Mouse (Mus musculus) erythroblast, embryonic 14.5 days (primary cell): Measurements from ENCODE around the gene Rsrc2. TPM values are rescaled to one million over a fixed set of nuclear protein-coding genes. Genes with fewer than 3 reads are reported as not detected.
"Not testable (repeated sequence)": the region's sequence is repeated elsewhere in the genome, so short reads cannot be mapped to it uniquely, and the experiment has no call there.

Experiments
- H3K27me3 ChIP-seq: 2 replicates; pipeline ENCODE4 v1.6.1; 2012; ENCODE audit warnings: inconsistent platforms; ENCODE audit not compliant: control insufficient read depth
- H3K36me3 ChIP-seq: 2 replicates; pipeline ENCODE4 v1.6.1; 2012; ENCODE audit warnings: mild to moderate bottlenecking, inconsistent platforms; ENCODE audit not compliant: control insufficient read depth
- H3K4me1 ChIP-seq: 2 replicates; pipeline ENCODE4 v1.6.1; 2012; ENCODE audit warnings: inconsistent platforms; ENCODE audit not compliant: control insufficient read depth
- H3K4me3 ChIP-seq: replicated peaks from 2 replicates; pipeline ENCODE3; 2012; ENCODE audit warnings: moderate library complexity, mild to moderate bottlenecking, inconsistent platforms
- H3K9me3 ChIP-seq: 2 replicates; pipeline ENCODE4 v1.6.1; 2012; ENCODE audit warnings: low read length, inconsistent platforms, mixed read lengths; ENCODE audit not compliant: control insufficient read depth
- GATA1 ChIP-seq: IDR thresholded peaks from 2 replicates; pipeline ENCODE4 v1.6.1; 2012; ENCODE audit warnings: low read length, inconsistent platforms, mixed read lengths
- TAL1 ChIP-seq: IDR thresholded peaks from 3 replicates; pipeline ENCODE4 v1.6.1; 2012; ENCODE audit warnings: low read length, inconsistent platforms, mixed read lengths
- polyA plus RNA-seq: library from polyadenylated mRNA; stranded (reverse); fragments of >175 nt; gene quantifications from 2 replicates; pipeline ENCODE4 v1.2.3, GENCODE M21; 2012

The Rsrc2 gene
- polyA plus RNA-seq, 1 experiment: 1.4 TPM

DNA sequence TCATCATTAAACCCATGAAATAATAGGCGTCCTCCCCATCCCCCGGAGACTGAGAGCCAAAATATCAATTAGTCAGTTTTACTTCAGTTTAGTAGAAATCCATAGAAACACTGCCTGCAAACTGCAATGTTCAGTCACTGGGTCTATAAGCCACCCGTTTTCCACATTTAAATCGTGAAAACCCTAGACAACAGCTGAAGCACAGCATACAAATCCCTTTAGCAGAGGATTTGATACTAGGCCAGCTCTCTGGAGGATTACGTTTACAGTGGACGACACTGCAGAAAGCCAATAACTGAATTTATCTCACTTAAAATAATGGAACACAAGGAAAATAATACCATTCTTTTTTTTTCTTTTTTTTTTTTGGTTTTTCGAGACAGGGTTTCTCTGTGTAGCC is 1.6 kb downstream of the Rsrc2 start:
- Histone ChIP-seq H3K9me3 (no peaks in the 10 kb centered on the region), H3K27me3 (no peaks in the 10 kb centered on the region), H3K4me3 (peak overlapping the region; percentile 68), H3K36me3 (peaks cover 70% of the 10 kb centered on the region), H3K4me1 (peaks cover 49% of the 10 kb centered on the region)
- no peak for TF ChIP-seq TAL1
- TF ChIP-seq GATA1: no peak

DNA sequence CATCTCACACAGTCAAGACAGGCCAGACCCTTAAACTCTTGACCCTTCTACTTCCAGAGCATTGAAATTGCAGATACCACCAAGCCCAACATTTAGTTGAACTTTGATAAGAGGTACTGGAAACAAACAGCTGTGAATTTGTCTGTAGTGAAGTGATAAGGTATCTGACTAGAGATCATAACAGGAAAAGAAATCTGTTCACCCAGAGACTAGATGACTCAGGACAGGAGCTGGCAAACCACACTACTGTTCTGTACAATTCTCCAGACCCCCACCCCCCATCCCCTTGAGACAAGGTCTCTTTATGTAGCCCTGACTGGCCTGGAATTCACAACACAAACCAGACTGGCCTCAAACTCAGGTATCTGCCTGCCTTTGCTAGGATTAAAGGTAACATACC is 3.0 kb downstream of the Rsrc2 start:
- Histone ChIP-seq H3K4me3 (peak overlapping the region; percentile 68), H3K27me3 (no peaks in the 10 kb centered on the region), H3K36me3 (peaks cover 69% of the 10 kb centered on the region), H3K9me3 (no peaks in the 10 kb centered on the region), H3K4me1 (peaks cover 35% of the 10 kb centered on the region)
- TF ChIP-seq TAL1: no peak
- no peak for TF ChIP-seq GATA1

- Histone ChIP-seq H3K36me3 (peaks cover 83% of the 10 kb centered on the region), H3K4me3 (no peak overlapping the region)
- TF ChIP-seq TAL1: no peak
- TF ChIP-seq GATA1: no peak
These were observed 4.9 kb downstream of the Rsrc2 start for GRCm38 (mm10) chr5:123744358-123744757.

DNA sequence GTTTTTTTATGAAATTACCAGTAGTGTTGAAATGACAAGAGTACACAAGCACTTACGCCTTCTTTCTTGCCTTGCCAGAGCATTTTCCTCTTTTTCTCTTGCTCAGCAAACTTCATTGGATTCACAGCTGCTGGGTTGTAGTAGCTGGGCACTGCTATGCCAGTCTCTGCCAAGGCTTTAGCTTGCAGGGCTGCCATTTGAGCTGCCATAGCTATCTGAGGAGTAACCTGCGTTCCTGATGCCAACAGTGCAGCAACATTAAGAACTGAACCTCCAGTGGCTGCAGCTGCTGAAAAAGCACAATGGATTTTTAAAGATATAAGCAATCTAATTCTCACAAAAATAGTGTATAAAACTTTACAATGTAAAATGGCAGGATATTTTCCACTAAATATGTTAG is 18.2 kb downstream of the Rsrc2 start:
- Histone ChIP-seq H3K27me3 (no peaks in the 10 kb centered on the region), H3K4me1 (no peaks in the 10 kb centered on the region), H3K4me3 (no peak overlapping the region), H3K9me3 (no peaks in the 10 kb centered on the region), H3K36me3 (peaks cover 93% of the 10 kb centered on the region)
- no peak for TF ChIP-seq GATA1
- TF ChIP-seq TAL1: no peak

More at GRCm38 (mm10) chr5:123744358-123744757, 4.9 kb downstream of the Rsrc2 start:
- H3K9me3 ChIP-seq: no peaks in the 10 kb centered on the region
- H3K4me1 ChIP-seq: peaks cover 24% of the 10 kb centered on the region
- H3K27me3 ChIP-seq: no peaks in the 10 kb centered on the region

- H3K4me3 ChIP-seq, H3K27me3 ChIP-seq, H3K9me3 ChIP-seq: not testable (repeated sequence)
- H3K36me3 ChIP-seq: peaks cover 24% of the 10 kb centered on the region
- H3K4me1 ChIP-seq: peaks cover 14% of the 10 kb centered on the region
These were observed 25.4 kb downstream of the Rsrc2 start for GRCm38 (mm10) chr5:123723816-123724215.

GRCm38 (mm10) chr5:123720328-123721311 is 28.6 kb downstream of the Rsrc2 start, which contains the start of gene Zcchc8:
Gene Zcchc8 (minus strand): TSS chr5:123721100.
- no peak for TF ChIP-seq TAL1
- TF ChIP-seq GATA1: no peak
- peaks cover 35% of the 10 kb centered on the region for H3K4me1 ChIP-seq
- no peaks in the 10 kb centered on the region for H3K9me3 ChIP-seq
- peaks cover 34% of the 10 kb centered on the region for H3K36me3 ChIP-seq
- peak within 1 kb of the TSS; percentile 89 for H3K4me3 ChIP-seq
- no peaks in the 10 kb centered on the region for H3K27me3 ChIP-seq

DNA sequence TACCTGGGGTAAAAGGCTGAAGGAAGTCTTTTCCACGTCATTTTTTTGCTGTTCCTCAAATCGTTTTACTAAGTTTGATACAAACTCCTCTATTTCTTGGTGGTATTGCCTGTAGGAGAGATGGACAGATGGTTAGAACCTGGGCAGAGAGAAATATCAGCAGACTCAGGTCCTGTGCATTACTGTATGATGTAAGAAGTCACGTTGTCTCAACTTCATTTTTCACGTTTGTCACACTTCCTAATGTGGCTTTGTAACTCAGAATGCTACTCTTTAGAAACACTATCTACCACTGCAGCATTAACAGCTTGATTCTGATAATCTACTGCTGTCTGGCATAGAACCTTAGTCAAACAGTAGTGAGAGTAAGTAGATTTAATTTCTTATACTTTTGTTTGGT is 34.6 kb downstream of the Rsrc2 start:
- no peaks in the 10 kb centered on the region for H3K9me3 ChIP-seq
- H3K36me3 ChIP-seq: peaks cover 93% of the 10 kb centered on the region
- H3K4me1 ChIP-seq: peaks cover 28% of the 10 kb centered on the region
- no peaks in the 10 kb centered on the region for H3K27me3 ChIP-seq
- no peak for TF ChIP-seq GATA1
- no peak overlapping the region for H3K4me3 ChIP-seq

GRCm38 (mm10) chr5:123713782-123714181 is 35.4 kb downstream of the Rsrc2 start:
- Histone ChIP-seq H3K4me1 (peaks cover 20% of the 10 kb centered on the region), H3K4me3 (no peak overlapping the region), H3K36me3 (peaks cover 98% of the 10 kb centered on the region), H3K9me3 (no peaks in the 10 kb centered on the region), H3K27me3 (no peaks in the 10 kb centered on the region)
- TF ChIP-seq GATA1 (no peak), TAL1 (no peak)

DNA sequence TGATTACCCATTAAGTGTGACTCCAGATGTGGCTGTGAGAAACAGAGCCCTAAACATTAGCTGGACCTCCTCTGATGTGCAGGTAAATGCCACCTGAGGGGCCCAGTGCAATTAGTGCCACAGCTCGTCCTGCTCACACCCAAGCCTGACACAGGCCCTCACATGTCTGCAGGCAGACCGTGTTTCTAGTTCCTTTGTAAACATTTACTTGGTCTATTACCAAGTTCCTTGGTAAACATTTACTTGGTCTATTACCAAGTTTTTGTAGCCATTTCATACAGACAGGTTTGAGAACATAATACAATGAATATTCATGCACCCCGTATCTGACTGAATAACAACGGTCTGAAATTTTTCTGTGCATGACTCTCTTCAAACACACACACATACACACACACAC is 39.6 kb downstream of the Rsrc2 start:
- Histone ChIP-seq H3K36me3 (peaks cover 98% of the 10 kb centered on the region), H3K27me3 (no peaks in the 10 kb centered on the region), H3K4me3 (no peak overlapping the region), H3K4me1 (no peaks in the 10 kb centered on the region), H3K9me3 (no peaks in the 10 kb centered on the region)
- TF ChIP-seq TAL1 (no peak), GATA1 (no peak)
